Mouse (Mus musculus) kidney, adult 9 months (tissue): ENCODE results near the gene Olfr96.

Experiments
- DNase-seq: peaks from one replicate; pipeline ENCODE4 v3.0.0; 2022

Gene Olfr96

GRCm38 (mm10) chr17:37275626-37276248 lies 55.8 kb downstream of the Olfr96 start:
- DNase-seq, result no peak
